Mouse (Mus musculus) ES-E14 (cell line): Measurements from ENCODE around the gene Eif5b. TPM values are rescaled to one million over a fixed set of nuclear protein-coding genes. Genes with fewer than 3 reads are reported as not detected.

Experiments
- DNase-seq: peaks from one replicate; pipeline ENCODE4 v3.0.0-alpha.2; 2013; ENCODE audit warnings: low read depth, low spot score
- H3K27ac ChIP-seq: 2 replicates; pipeline ENCODE4 v1.5.1; 2012; ENCODE audit warnings: low read depth, mild to moderate bottlenecking, low read length, moderate library complexity, mixed read lengths; ENCODE audit not compliant: poor library complexity, insufficient read depth, severe bottlenecking
- H3K36me3 ChIP-seq: 2 replicates; pipeline ENCODE4 v1.6.1; 2012; ENCODE audit warnings: mild to moderate bottlenecking, low read length, moderate library complexity, mixed read lengths; ENCODE audit not compliant: control insufficient read depth, poor library complexity, insufficient read depth, severe bottlenecking
- H3K4me1 ChIP-seq, 2 experiments: fragments of 150-350 bp in 1 of 2; sonication (generic) in 1 of 2; 2 replicates each; pipeline ENCODE4 v1.6.1; 2012; ENCODE audit warnings: low read length in 2 of 2, mild to moderate bottlenecking in 1 of 2, mixed read lengths in 1 of 2; ENCODE audit not compliant: control insufficient read depth in 2 of 2, insufficient read depth in 2 of 2, poor library complexity in 1 of 2
- H3K4me3 ChIP-seq, 2 experiments: fragments of 150-350 bp in 1 of 2; sonication (generic) in 1 of 2; 2 replicates each; pipeline ENCODE4 v1.5.1; 2012; ENCODE audit warnings: low read length in 2 of 2, low read depth in 1 of 2, mild to moderate bottlenecking in 1 of 2, mixed read lengths in 1 of 2; ENCODE audit not compliant: insufficient read depth in 1 of 2, poor library complexity in 1 of 2, severe bottlenecking in 1 of 2
- H3K9ac ChIP-seq: 2 replicates; pipeline ENCODE4 v1.6.1; 2012; ENCODE audit warnings: low read depth, mild to moderate bottlenecking, low read length, mixed read lengths; ENCODE audit not compliant: poor library complexity, insufficient read depth, severe bottlenecking
- H3K9me3 ChIP-seq: fragments of 150-350 bp; sonication (generic); 2 replicates; pipeline ENCODE4 v1.6.1; 2012; ENCODE audit warnings: low read depth, mild to moderate bottlenecking, low read length; ENCODE audit not compliant: control insufficient read depth, insufficient read depth
- CHD2 ChIP-seq: IDR thresholded peaks from 2 replicates; pipeline ENCODE4 v1.6.1; 2014; ENCODE audit warnings: mild to moderate bottlenecking, low read depth, low read length, inconsistent platforms
- HCFC1 ChIP-seq: IDR thresholded peaks from 2 replicates; pipeline ENCODE4 v1.6.1; 2012; ENCODE audit warnings: low read length, inconsistent platforms, borderline replicate concordance; ENCODE audit not compliant: insufficient read depth
- MAFK ChIP-seq: IDR thresholded peaks from 2 replicates; pipeline ENCODE4 v1.6.1; 2014; ENCODE audit warnings: mild to moderate bottlenecking, low read depth, low read length, inconsistent platforms; ENCODE audit not compliant: insufficient read depth
- ZC3H11A ChIP-seq: IDR thresholded peaks from 2 replicates; pipeline ENCODE4 v1.6.1; 2012; ENCODE audit warnings: low read depth, mild to moderate bottlenecking, inconsistent platforms, low read length, borderline replicate concordance
- ZNF384 ChIP-seq: IDR thresholded peaks from 2 replicates; pipeline ENCODE4 v1.6.1; 2012; ENCODE audit warnings: low read depth, low read length, inconsistent platforms
- in situ Hi-C, 2 experiments: fragments of 600-800 bp; cut with MboI; formaldehyde crosslinking; loops; one replicate each; pipeline ENCODE4 v1.15.1; 2025; ENCODE audit warnings: low sequenced_read_pairs in 2 of 2, inconsistent platforms in 1 of 2; ENCODE audit not compliant: unreplicated experiment in 2 of 2
- total RNA-seq: library from RNA; depleted of rRNA; stranded (reverse); fragments of 300-350 nt; gene quantifications from 2 replicates; pipeline ENCODE4 v1.2.3, GENCODE M21; 2012

Eif5b gene
- total RNA-seq, 1 experiment, result 30.6 TPM

DNA sequence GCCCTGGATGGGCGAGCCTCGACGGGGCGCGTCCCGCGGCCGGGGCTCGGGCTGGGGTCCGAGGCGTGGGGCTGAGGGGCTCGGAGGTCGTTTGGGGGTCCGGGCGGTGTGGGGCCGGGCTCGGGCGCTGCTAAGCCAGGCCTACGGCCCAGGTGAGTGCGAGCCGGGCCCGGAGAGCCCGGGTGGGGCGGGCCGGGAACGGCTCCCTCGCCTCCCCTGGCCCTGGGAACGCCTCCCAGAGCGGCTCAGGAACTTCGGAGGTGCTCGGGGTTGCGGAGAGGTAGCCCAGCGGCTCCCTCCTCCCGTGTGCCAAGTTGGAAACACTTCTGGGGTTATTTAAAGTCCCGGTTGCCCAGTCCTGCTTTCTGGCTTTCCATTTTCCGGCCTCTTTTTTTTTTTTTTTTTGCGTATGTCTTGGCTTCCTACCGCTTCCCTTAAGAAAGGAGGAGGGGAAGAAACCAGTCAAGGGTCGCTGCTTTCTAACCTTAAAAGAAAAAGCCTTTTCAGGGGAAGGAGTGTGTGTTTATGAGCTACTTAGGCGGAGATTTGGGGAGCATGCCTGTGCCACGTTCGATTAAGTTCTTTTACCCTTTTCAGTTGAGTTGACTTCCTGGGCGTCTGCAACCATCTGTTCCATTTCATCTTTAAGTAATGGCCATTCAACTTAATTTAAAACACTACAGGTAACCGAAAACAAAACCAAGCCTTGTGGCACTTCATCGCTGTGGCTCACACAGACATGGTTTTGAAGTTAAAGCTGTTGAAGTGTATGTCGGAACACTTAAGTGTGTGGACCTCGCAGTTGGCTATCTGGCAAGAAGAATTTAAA, 775 bp downstream of the Eif5b start:
- Histone ChIP-seq H3K9ac (peak overlapping the region; percentile 89), H3K4me3 (peak overlapping the region; percentile 84 to 87), H3K4me1 (peaks cover 2% of the 10 kb centered on the region in 2 experiments; a peak in 1 of 4 replicates), H3K9me3 (no peaks in the 10 kb centered on the region), H3K36me3 (peaks cover 16% of the 10 kb centered on the region), H3K27ac (peak overlapping the region; percentile 3; the same call in 1 of the 2 replicates)
- TF ChIP-seq CHD2 (no peak), ZC3H11A (no peak), MAFK (no peak), ZNF384 (no peak), HCFC1 (no peak)
- in situ Hi-C loops, result no loop called here
- no peak for DNase-seq

DNA sequence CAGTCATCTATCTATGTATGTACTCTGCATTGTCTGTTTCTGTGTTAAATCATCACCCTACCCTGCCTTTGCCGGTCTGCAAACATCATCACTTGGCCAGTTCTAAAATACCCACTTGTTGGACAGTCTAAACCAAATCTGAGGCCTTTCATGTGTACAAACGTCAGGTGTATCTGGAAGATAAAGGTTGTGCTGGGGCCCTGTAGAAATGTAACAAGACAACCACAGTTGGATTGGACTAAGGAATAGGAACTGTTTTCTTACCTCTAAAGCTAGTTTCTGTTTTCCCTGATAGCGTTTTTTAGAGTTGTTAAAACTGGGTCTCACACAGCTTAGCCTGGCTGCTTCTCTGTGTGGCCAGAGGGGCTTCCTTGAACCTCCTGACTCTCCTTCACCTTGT, 1.7 kb downstream of the Eif5b start:
- peaks cover 9% of the 10 kb centered on the region for H3K36me3 ChIP-seq
- no peak overlapping the region for H3K27ac ChIP-seq
- no peak for DNase-seq
- TF ChIP-seq ZNF384, result no peak
- no peak for TF ChIP-seq MAFK
- TF ChIP-seq CHD2, result no peak
- no peak for TF ChIP-seq ZC3H11A
- TF ChIP-seq HCFC1, result no peak
- H3K9ac ChIP-seq, result no peak overlapping the region
- peaks cover 2% of the 10 kb centered on the region in 2 experiments; a peak in 1 of 4 replicates for H3K4me1 ChIP-seq
- H3K9me3 ChIP-seq, result no peaks in the 10 kb centered on the region
- in situ Hi-C loops, result no loop called here
- peak overlapping the region in 1 of 2 experiments; percentile 87; a peak in 1 of 4 replicates for H3K4me3 ChIP-seq

GRCm38 (mm10) chr1:38000844-38001243, 3.0 kb downstream of the Eif5b start:
- Histone ChIP-seq H3K4me3 (no peak overlapping the region), H3K9me3 (no peaks in the 10 kb centered on the region), H3K27ac (no peak overlapping the region), H3K4me1 (peaks cover 2% of the 10 kb centered on the region in 2 experiments; a peak in 1 of 4 replicates), H3K36me3 (no peaks in the 10 kb centered on the region), H3K9ac (no peak overlapping the region)
- in situ Hi-C loops, result no loop called here
- no peak for TF ChIP-seq ZNF384
- no peak for TF ChIP-seq MAFK
- TF ChIP-seq ZC3H11A, result no peak
- no peak for TF ChIP-seq CHD2
- TF ChIP-seq HCFC1, result no peak
- no peak for DNase-seq

DNA sequence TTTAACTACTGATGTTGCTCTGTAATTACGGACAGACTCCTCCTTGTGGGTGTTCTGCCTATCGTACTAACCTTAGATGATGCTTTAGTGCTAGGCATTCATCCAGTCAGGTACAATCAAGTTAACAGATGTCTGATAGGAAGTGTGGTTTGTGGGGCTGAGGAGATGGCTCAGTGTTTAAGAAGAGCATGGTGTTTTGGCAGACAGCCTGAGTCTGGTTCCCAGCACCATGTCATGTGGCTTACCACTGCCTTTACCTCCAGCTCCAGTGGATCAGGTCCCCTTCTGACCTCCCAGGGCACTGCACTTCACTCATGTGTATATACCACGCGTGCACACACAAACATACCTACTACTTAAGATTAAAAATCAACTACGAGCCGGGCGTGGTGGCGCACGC, 4.1 kb downstream of the Eif5b start:
- H3K4me1 ChIP-seq, result peaks cover 0 to 4% of the 10 kb centered on the region in 2 experiments; a peak in 1 of 4 replicates
- no peaks in the 10 kb centered on the region for H3K9me3 ChIP-seq
- H3K9ac ChIP-seq, result no peak overlapping the region
- in situ Hi-C loops, result no loop called here
- H3K36me3 ChIP-seq, result no peaks in the 10 kb centered on the region
- no peak for DNase-seq
- no peak overlapping the region for H3K27ac ChIP-seq
- H3K4me3 ChIP-seq, result no peak overlapping the region
- TF ChIP-seq ZC3H11A (no peak), MAFK (no peak), ZNF384 (no peak), HCFC1 (no peak), CHD2 (no peak)
